Mouse (Mus musculus) heart, adult 8-10 months (tissue): Measurements from ENCODE around the gene Crym. TPM values are rescaled to one million over a fixed set of nuclear protein-coding genes. Genes with fewer than 3 reads are reported as not detected.

Source experiments
- DNase-seq: peaks from one replicate; pipeline ENCODE4 v3.0.0; 2022; ENCODE audit warnings: low spot score
- total RNA-seq, 4 experiments: library from RNA; stranded (reverse); gene quantifications; 2 replicates each; pipeline ENCODE4 v1.2.4; 2022

The Crym gene
- total RNA-seq, 4 experiments from 2014 or later = 0.19 to 0.81 (median 0.44) TPM

DNA sequence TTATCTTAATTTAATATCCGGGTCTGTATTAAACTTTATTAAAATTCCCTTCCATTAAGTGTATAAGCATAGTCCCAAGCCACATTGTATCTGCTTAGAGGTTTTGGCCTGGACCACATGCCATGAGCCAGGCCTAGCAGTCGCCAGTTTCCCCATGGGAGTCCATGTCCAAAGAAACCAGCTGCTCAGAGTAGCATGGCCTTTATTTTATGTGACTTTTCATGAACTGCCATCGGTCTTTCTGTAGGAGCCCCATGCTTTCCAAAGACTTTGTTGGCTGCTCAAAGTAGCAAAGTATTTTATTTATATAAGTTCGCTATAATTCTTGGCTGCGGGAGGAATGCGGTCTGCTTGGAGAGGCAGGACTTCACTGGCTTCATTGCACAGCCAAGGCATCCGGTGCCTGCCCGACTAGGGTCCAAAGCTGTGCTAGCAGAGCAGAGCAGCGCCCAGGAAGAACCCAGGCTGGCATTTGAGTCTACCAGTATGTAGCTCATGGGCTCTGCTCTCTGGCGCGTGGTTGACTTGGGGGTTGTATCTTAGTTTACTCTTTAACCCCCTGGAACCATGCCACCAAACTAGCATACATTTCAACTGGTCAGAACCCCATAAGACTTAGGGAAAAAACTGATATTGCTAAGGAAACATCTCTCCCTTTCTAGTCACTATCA is 38.2 kb downstream of the Crym start:
- DNase-seq = no peak

DNA sequence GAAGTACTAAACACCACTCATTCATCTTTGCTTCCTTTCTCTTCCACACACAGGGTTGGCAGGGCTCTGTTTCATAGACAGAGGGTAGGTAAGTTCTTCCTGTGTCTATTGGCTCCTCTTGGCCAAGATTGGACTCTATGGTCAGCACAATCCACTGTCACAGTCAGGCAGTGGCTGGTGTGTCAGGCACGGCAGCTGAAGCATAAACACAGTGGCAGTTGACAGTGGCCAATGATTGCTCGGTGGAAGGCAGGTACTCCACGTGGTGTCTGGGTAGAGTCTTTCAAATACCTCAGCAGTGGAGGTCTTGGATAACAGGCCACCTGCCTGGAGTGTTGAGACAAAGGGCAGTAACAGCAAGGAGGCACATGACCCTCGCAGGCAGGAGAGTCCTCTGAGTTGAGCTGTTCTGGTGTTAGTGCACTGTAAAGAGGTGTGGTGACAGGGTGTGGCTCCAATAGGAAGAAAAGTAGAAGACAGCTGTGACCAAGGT is 43.7 kb downstream of the Crym start:
- no peak for DNase-seq

DNA sequence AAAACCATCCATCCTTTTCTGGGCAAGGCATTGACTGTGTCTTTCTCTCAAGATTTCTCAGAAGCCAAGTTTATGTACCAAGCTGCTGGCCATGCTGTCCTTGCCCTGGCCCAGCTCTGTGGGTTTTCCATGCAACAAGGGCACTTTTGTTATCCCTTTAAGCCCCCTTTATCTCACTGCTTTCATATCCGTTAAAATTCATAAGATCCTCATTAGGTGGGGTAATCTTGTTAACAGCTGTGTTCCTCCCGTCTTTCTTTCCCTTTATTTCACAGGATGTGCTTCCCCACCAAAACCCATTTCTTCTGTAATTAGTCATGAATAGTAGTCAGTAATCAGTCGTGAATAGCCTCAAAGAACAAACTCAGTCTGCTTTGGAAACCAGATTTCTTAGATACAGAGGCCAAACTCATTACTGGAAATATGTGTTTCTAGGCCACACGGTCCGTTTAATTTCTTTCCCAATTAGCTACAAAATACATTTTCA is 44.3 kb downstream of the Crym start:
- DNase-seq = no peak

DNA sequence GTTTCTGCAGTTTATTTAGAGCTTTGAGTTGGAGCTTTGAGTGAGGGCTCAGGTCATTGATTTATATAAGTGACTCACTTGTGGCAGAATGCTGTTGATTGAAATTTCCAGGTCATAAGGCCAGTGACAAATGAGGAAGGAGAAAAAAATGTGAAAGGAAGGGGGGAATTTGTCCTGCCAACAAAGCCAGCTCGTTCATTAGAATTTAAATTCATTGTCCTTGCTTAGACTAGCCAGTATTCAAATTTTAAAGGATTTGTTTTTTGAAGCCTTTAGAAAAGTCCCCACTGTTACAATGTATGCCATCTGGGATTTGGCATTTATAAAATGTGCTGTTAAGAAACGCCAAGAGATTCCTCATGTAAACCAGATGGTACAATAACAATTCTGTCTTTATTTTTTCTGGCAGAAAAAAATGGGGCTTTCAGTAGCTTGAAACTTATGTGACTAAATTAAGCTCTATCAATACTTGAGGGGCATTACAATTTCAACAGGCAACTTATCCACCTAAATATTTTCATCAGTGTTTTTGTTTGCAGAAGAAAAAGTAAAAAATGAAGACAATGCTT is 45.0 kb downstream of the Crym start:
- no peak for DNase-seq

DNA sequence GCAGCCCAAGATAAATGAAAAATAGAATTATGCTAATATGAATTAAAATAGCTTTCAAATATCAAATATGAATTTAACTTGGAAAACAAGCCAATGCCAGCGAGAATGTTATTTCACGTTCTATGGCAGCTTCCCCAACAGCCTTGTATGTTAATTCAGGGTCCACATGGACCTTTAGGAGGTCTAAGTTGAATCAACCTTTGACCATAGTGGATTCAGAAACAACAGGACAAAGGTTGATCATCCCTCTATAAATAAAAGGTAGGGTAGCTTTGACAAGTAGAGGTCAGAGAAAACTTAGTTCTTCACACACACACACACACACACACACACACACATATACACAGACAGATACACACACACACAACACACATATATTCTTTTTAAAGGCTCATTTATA is 51.0 kb downstream of the Crym start:
- DNase-seq = no peak

DNA sequence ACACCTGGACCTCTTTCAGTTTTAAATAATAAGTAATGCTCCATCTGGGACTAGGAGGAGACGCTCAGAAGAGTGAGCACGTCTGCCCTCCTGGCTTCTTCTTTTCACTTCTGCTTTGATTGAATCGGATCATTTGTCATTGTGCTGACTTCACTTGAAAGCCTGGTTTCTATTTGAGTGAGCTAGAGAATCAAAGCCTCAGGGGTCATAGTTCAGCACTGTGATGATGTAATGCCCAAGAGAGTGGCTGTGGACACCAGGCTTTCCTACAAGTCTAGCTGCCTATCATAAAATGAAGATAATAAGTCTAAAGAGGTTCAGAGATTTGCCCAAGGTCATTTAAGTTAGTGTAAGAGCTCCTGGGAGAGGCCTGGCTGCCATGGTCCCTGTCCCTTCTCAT is 51.7 kb downstream of the Crym start:
- peak; percentile 30 for DNase-seq

DNA sequence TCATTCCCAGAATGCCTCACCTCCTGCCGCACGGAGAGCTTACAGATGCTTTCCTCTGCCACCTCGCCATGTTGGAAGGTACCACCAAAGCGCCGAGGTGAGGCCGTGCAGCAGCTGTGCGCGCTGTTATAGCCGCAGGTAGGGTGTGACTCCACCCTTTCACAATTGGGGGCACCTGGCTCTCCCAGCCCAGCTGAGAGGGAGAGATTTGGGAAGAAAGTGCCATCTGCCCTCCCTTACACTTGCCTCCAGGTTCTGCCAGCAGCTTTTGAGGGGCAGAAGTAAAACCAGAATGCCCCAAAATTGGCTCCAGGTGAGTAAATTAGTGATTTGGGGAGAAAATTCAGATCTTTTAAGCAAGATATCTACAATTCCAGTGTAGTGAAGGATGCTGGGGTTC is 56.7 kb downstream of the Crym start, which contains the start of gene Zp2:
TSS of gene Zp2 (minus strand) at position 101 of the 400 bp plus-strand sequence.
- no peak for DNase-seq

DNA sequence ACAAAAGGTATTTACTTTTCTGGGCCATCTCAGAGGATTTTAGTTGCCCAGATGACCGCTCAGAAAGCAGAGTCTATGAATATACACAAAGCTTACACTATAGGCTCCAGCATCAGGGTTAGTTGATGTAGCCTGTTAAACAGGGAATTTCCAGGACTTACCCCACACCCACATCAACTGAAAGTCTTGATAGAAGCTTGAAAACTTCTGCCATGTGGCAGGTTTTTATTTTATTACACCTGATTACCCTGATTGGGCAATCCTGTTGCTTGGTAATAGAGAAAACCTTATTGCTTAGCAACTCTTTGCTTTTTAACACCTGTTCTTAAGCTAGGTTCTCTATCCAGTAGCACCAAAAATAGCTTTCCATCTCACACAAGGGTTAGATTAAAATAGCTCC is 59.2 kb downstream of the Crym start:
- no peak for DNase-seq

Other genes with a start within 250 kb of the Crym start
- under 1 TPM in 1 of 4 experiments, not detected in 3; 0.14 TPM for gene Dnah3, start 106.8 kb downstream of the Crym start, total RNA-seq
- gene Tmem159, start 99.8 kb downstream of the Crym start, total RNA-seq = 10 to 100 TPM; 23.0 to 29.5 (median 27.1) TPM
- gene Zp2, start 56.8 kb downstream of the Crym start, total RNA-seq = 1 to 10 TPM in 1 of 4 experiments, under 1 TPM in 3; 0.78 to 1.6 (median 0.83) TPM
- gene Anks4b, start 28.3 kb downstream of the Crym start, total RNA-seq = under 1 TPM; 0.05 to 0.13 (median 0.09) TPM
- gene Abca14, start 1.9 kb upstream of the Crym start, total RNA-seq = not detected
- not detected for gene Abca15, start 126.6 kb upstream of the Crym start, total RNA-seq
- not detected for gene Abca16, start 207.5 kb upstream of the Crym start, total RNA-seq